Mouse (Mus musculus) kidney, adult 2 months (tissue): ENCODE data around the gene Rps2. TPM values are rescaled to one million over a fixed set of nuclear protein-coding genes. Genes with fewer than 3 reads are reported as not detected.
A peak's percentile ranks its signal among the peaks of the same experiment; 100 is the strongest.

Source experiments
- DNase-seq: peaks from one replicate; pipeline ENCODE4 v3.0.0; 2021
- H3K27ac ChIP-seq: fragments of 200-500 bp; 2 replicates; pipeline ENCODE4 v1.5.1; 2012; ENCODE audit warnings: low read depth, low read length, control low read depth, inconsistent platforms; ENCODE audit not compliant: insufficient read depth
- H3K27me3 ChIP-seq: fragments of 200-500 bp; replicated peaks from 2 replicates; pipeline ENCODE4 v1.6.1; 2012; ENCODE audit warnings: mild to moderate bottlenecking, moderate library complexity, low read length, inconsistent platforms; ENCODE audit not compliant: control insufficient read depth, insufficient read depth
- H3K36me3 ChIP-seq: fragments of 200-500 bp; 2 replicates; pipeline ENCODE4 v1.6.1; 2012; ENCODE audit warnings: mild to moderate bottlenecking, moderate library complexity, low read length, inconsistent platforms; ENCODE audit not compliant: control insufficient read depth, insufficient read depth
- H3K4me1 ChIP-seq: fragments of 200-500 bp; 2 replicates; pipeline ENCODE4 v1.6.1; 2011; ENCODE audit warnings: low read length; ENCODE audit not compliant: control insufficient read depth, insufficient read depth
- H3K4me3 ChIP-seq: fragments of 200-500 bp; 2 replicates; pipeline ENCODE4 v1.5.1; 2011; ENCODE audit warnings: mild to moderate bottlenecking, low read depth, low read length, control low read depth; ENCODE audit not compliant: insufficient read depth
- CTCF ChIP-seq: fragments of 200-500 bp; conservative IDR thresholded peaks from 2 replicates; pipeline ENCODE4 v1.5.1; 2011; ENCODE audit warnings: low read depth, mild to moderate bottlenecking, control low read depth, low read length, moderate library complexity, mixed read lengths; ENCODE audit not compliant: insufficient read depth, insufficient read length
- POLR2A ChIP-seq: fragments of 200-500 bp; IDR thresholded peaks from one replicate; pipeline ENCODE4 v1.6.1; 2011; ENCODE audit warnings: low read depth, low read length, control low read depth
- WGBS: fragments of 180-500 bp; shearing (Covaris S2); methylation state at CpG from one replicate; pipeline ENCODE4 v1.1.7; 2018; 5-methylcytosine and 5-hydroxymethylcytosine counted together
- polyA plus RNA-seq: library from polyadenylated mRNA; depleted of rRNA; stranded (reverse); fragments of >200 nt; gene quantifications from 2 replicates; pipeline ENCODE4 v1.2.3, GENCODE M21; 2012; rRNA removed

The Rps2 gene
- polyA plus RNA-seq, 1 experiment = 2,444 TPM

GRCm38 (mm10) chr17:24757394-24757793 is 39.5 kb downstream of the Rps2 start:
- 96% methylated on average over 1 of the region's 1 CpGs for WGBS
- no peak for DNase-seq
- Histone ChIP-seq H3K27ac (no peak overlapping the region), H3K36me3 (no peaks in the 10 kb centered on the region), H3K4me3 (no peak overlapping the region), H3K27me3 (0 out of 2 replicates have a peak, but pooled peaks cover 2% of the 10 kb centered on the region), H3K4me1 (peaks cover 5% of the 10 kb centered on the region; the same call in 1 of the 2 replicates)
- TF ChIP-seq CTCF (no peak), POLR2A (no peak)

- Histone ChIP-seq H3K36me3 (no peaks in the 10 kb centered on the region), H3K27ac (no peak overlapping the region), H3K4me1 (0 out of 2 replicates have a peak, but pooled peaks cover under 1% of the 10 kb centered on the region), H3K27me3 (no peaks in the 10 kb centered on the region), H3K4me3 (no peak overlapping the region)
- TF ChIP-seq POLR2A = no peak
- no peak for TF ChIP-seq CTCF
- 60% methylated on average over 5 of the region's 5 CpGs for WGBS
- no peak for DNase-seq
These were observed 43.2 kb downstream of the Rps2 start for GRCm38 (mm10) chr17:24761121-24761520.

- H3K27ac ChIP-seq = no peak overlapping the region
- DNase-seq = no peak
- no peaks in the 10 kb centered on the region for H3K36me3 ChIP-seq
- H3K27me3 ChIP-seq = no peaks in the 10 kb centered on the region
- 38% methylated on average over 22 of the region's 22 CpGs for WGBS
- no peak overlapping the region for H3K4me3 ChIP-seq
- peaks cover 12% of the 10 kb centered on the region; the same call in 1 of the 2 replicates for H3K4me1 ChIP-seq
- TF ChIP-seq POLR2A (no peak), CTCF (no peak)
These were observed 47.3 kb downstream of the Rps2 start for GRCm38 (mm10) chr17:24765016-24765905.

- H3K4me3 ChIP-seq = no peak overlapping the region
- no peaks in the 10 kb centered on the region for H3K27me3 ChIP-seq
- peaks cover 12% of the 10 kb centered on the region; the same call in 1 of the 2 replicates for H3K4me1 ChIP-seq
- H3K27ac ChIP-seq = peak overlapping the region; percentile 19; the same call in 1 of the 2 replicates
- H3K36me3 ChIP-seq = no peaks in the 10 kb centered on the region
- TF ChIP-seq CTCF (no peak), POLR2A (no peak)
- 19% methylated on average over 12 of the region's 12 CpGs for WGBS
- peak; percentile 80 for DNase-seq
These were observed 48.5 kb downstream of the Rps2 start for GRCm38 (mm10) chr17:24766266-24766875.

GRCm38 (mm10) chr17:24769146-24769545 is 51.2 kb downstream of the Rps2 start:
- TF ChIP-seq POLR2A (no peak), CTCF (no peak)
- Histone ChIP-seq H3K4me3 (no peak overlapping the region), H3K27me3 (no peaks in the 10 kb centered on the region), H3K4me1 (peaks cover 12% of the 10 kb centered on the region; the same call in 1 of the 2 replicates), H3K36me3 (no peaks in the 10 kb centered on the region), H3K27ac (no peak overlapping the region)
- DNase-seq = no peak
- 44% methylated on average over 3 of the region's 3 CpGs for WGBS

Other genes with a start within 250 kb of the Rps2 start
- 63.7 and 72.8 TPM in 2 replicates for gene E4f1, start 247.8 kb upstream of the Rps2 start, polyA plus RNA-seq
- 38.7 and 46.5 TPM in 2 replicates for gene Pgp, start 247.7 kb upstream of the Rps2 start, polyA plus RNA-seq
- 0.56 and 0.96 TPM in 2 replicates for gene Bricd5, start 244.2 kb upstream of the Rps2 start, polyA plus RNA-seq
- gene Mlst8, start 239.0 kb upstream of the Rps2 start, polyA plus RNA-seq = 26.1 and 32.1 TPM in 2 replicates
- gene Caskin1, start 229.5 kb upstream of the Rps2 start, polyA plus RNA-seq = 0.52 and 0.80 TPM in 2 replicates
- 108 and 124 TPM in 2 replicates for gene Traf7, start 190.2 kb upstream of the Rps2 start, polyA plus RNA-seq
- gene Rab26, start 183.9 kb upstream of the Rps2 start, polyA plus RNA-seq = 0.56 and 0.58 TPM in 2 replicates
- 34.6 and 42.9 TPM in 2 replicates for gene Pkd1, start 168.3 kb upstream of the Rps2 start, polyA plus RNA-seq
- gene Tsc2, start 85.5 kb upstream of the Rps2 start, polyA plus RNA-seq = 152 and 174 TPM in 2 replicates
- gene Nthl1, start 85.4 kb upstream of the Rps2 start, polyA plus RNA-seq = 13.6 and 15.8 TPM in 2 replicates
- 111 and 123 TPM in 2 replicates for gene Slc9a3r2, start 67.8 kb upstream of the Rps2 start, polyA plus RNA-seq
- not detected in 2 replicates for gene Npw, start 59.7 kb upstream of the Rps2 start, polyA plus RNA-seq
- gene Zfp598, start 48.4 kb upstream of the Rps2 start, polyA plus RNA-seq = 44.3 and 57.6 TPM in 2 replicates
- 1.5 and 2.2 TPM in 2 replicates for gene Syngr3, start 28.2 kb upstream of the Rps2 start, polyA plus RNA-seq
- gene Gfer, start 22.0 kb upstream of the Rps2 start, polyA plus RNA-seq = 29.8 and 34.7 TPM in 2 replicates
- gene Noxo1, start 21.9 kb upstream of the Rps2 start, polyA plus RNA-seq = 5.6 and 7.1 TPM in 2 replicates
- gene Tbl3, start 10.5 kb upstream of the Rps2 start, polyA plus RNA-seq = 48.6 and 49.4 TPM in 2 replicates
- 0.16 and 0.91 TPM in 2 replicates for gene Rnf151, start 53 bp upstream of the Rps2 start, polyA plus RNA-seq
- 626 and 656 TPM in 2 replicates for gene Ndufb10, start 6.4 kb downstream of the Rps2 start, polyA plus RNA-seq
- 0.38 and 4.7 TPM in 2 replicates for gene Rpl3l, start 9.7 kb downstream of the Rps2 start, polyA plus RNA-seq
- gene Msrb1, start 18.5 kb downstream of the Rps2 start, polyA plus RNA-seq = 169 and 209 TPM in 2 replicates
- gene Hs3st6, start 34.9 kb downstream of the Rps2 start, polyA plus RNA-seq = 7.4 and 11.9 TPM in 2 replicates
- gene Meiob, start 86.2 kb downstream of the Rps2 start, polyA plus RNA-seq = not detected in 2 replicates
- gene Hagh, start 122.0 kb downstream of the Rps2 start, polyA plus RNA-seq = 636 and 727 TPM in 2 replicates
- 103 and 123 TPM in 2 replicates for gene Fahd1, start 132.2 kb downstream of the Rps2 start, polyA plus RNA-seq
- gene Igfals, start 147.9 kb downstream of the Rps2 start, polyA plus RNA-seq = 50.6 and 77.3 TPM in 2 replicates
- gene Nubp2, start 168.2 kb downstream of the Rps2 start, polyA plus RNA-seq = 37.2 and 38.4 TPM in 2 replicates
- gene Spsb3, start 168.5 kb downstream of the Rps2 start, polyA plus RNA-seq = 55.5 and 69.0 TPM in 2 replicates
- gene Eme2, start 177.0 kb downstream of the Rps2 start, polyA plus RNA-seq = 32.2 and 40.7 TPM in 2 replicates
- 162 and 199 TPM in 2 replicates for gene Mrps34, start 177.0 kb downstream of the Rps2 start, polyA plus RNA-seq
- gene Nme3, start 178.4 kb downstream of the Rps2 start, polyA plus RNA-seq = 112 and 115 TPM in 2 replicates
- 58.1 and 69.1 TPM in 2 replicates for gene Mapk8ip3, start 218.9 kb downstream of the Rps2 start, polyA plus RNA-seq
- 23.8 and 31.0 TPM in 2 replicates for gene Jpt2, start 242.6 kb downstream of the Rps2 start, polyA plus RNA-seq